Mouse (Mus musculus): ENCODE results near the gene Meig1. TPM values are rescaled to one million over a fixed set of nuclear protein-coding genes. Genes with fewer than 3 reads are reported as not detected.
"Not testable (repeated sequence)": the region's sequence is repeated elsewhere in the genome, so short reads cannot be mapped to it uniquely, and the experiment has no call there.

Gene Meig1
- polyA plus RNA-seq, 1 experiment, result not detected

DNA sequence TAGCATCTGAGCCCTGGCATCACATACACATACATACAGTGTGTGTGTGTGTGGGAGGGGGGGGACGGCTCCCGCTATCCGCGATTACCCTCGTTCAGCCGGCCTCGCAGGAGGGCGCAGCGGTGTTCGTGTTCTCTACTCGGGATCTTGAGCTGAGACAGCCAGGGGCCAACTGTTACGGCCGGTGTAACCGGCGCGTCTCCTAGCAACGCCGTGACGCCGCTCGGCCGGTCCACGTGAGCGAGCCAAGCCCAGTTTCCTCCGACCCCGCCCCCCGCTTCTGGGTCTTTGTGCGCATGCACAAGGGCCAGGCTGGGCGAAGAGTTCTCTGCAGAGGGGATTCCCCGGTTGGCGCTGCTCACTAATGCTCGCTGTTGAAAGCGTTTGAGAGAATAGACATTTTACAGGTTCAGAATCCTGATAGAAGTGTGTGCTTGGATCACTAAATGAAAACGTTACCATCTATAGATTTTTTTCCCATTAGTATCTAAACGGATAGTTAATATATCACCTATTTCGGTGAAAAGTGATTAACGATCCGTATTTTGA, 3.5 kb downstream of the Meig1 start:
- peak overlapping the region; percentile 51 for H3ac ChIP-seq (ENCODE audit: control insufficient read depth, insufficient read length, low read depth)
- peak overlapping the region; percentile 24 for H3K4me3 ChIP-seq (ENCODE audit: insufficient read depth, poor library complexity, severe bottlenecking)
- no peaks in the 10 kb centered on the region for H3K36me3 ChIP-seq (ENCODE audit: control insufficient read depth, insufficient read depth)
- TF ChIP-seq USF1 (IDR thresholded peaks at IDR 0.05; ENCODE audit: low read depth) (peak; percentile 75), CTCF (IDR thresholded peaks at IDR 0.05; ENCODE audit: control insufficient read depth, insufficient read depth, insufficient read length) (no peak)
- H3K27me3 ChIP-seq (ENCODE audit: control insufficient read depth, insufficient read depth, insufficient read length), result peaks cover 7% of the 10 kb centered on the region
- H3K79me3 ChIP-seq (ENCODE audit: low read depth), result no peaks in the 10 kb centered on the region
- H3K79me2 ChIP-seq (ENCODE audit: control insufficient read depth, insufficient read depth), result no peaks in the 10 kb centered on the region

DNA sequence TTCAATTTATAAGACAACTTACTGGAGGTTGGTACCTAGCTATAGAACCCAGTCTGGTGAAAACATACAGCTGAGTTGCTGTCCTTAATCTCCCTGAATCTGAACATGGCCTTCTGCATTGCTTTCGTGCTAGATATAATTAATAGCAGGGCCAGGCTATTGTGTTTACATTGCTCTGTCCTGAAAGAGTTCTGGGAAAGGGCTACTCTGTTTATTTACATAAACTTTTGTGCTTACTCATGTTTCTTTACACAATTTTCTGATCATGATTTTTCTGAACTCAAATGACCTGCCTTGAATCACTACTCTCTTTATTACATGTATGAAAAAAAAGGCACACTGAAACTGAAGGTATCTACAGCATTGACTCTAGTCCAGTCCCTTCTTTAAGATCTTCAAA, 6.8 kb downstream of the Meig1 start:
- no peak overlapping the region for H3ac ChIP-seq (ENCODE audit: control insufficient read depth, insufficient read length, low read depth)
- TF ChIP-seq CEBPB (IDR thresholded peaks at IDR 0.05; ENCODE audit: low read depth) (no peak), MAX (IDR thresholded peaks at IDR 0.05) (no peak), FOSL1 (IDR thresholded peaks at IDR 0.05; ENCODE audit: insufficient read depth, low read length, poor library complexity, severe bottlenecking) (no peak), MYOG (IDR thresholded peaks at IDR 0.05; ENCODE audit: control insufficient read depth, extremely low read depth, insufficient read length) (no peak), MYOD1 (IDR thresholded peaks at IDR 0.05; ENCODE audit: control insufficient read depth, insufficient read length, low read depth) (no peak), CTCF (IDR thresholded peaks at IDR 0.05; ENCODE audit: control insufficient read depth, insufficient read depth, insufficient read length) (no peak), USF1 (IDR thresholded peaks at IDR 0.05; ENCODE audit: low read depth) (no peak)
- peaks cover 17% of the 10 kb centered on the region for H3K27me3 ChIP-seq (ENCODE audit: control insufficient read depth, insufficient read depth, insufficient read length)
- no peaks in the 10 kb centered on the region for H3K36me3 ChIP-seq (ENCODE audit: control insufficient read depth, insufficient read depth)
- H3K79me2 ChIP-seq (ENCODE audit: control insufficient read depth, insufficient read depth), result no peaks in the 10 kb centered on the region
- no peaks in the 10 kb centered on the region for H3K79me3 ChIP-seq (ENCODE audit: low read depth)
- no peak overlapping the region for H3K4me3 ChIP-seq (ENCODE audit: insufficient read depth, poor library complexity, severe bottlenecking)

DNA sequence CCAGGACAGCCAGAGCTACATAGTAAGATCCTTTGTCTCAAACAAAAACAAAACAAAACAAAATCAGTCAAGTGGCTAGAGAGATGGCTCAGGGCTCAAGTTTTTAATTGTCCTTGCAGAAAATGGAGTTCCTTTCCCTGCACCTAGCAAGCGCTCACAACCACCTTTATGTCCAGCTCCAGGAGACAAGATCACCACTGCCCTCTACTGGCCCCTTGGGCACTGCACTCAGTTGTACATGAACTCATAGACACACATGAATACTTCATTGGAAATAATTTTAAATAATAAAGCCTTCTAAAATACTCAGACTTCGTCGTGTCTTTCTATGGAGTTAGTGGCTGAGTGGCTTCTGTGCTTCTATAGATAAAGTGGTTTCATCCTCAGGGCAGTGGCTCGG, 8.2 kb downstream of the Meig1 start:
- Histone ChIP-seq H3K79me2 (ENCODE audit: control insufficient read depth, insufficient read depth) (no peaks in the 10 kb centered on the region), H3K27me3 (ENCODE audit: control insufficient read depth, insufficient read depth, insufficient read length) (peaks cover 17% of the 10 kb centered on the region), H3ac (ENCODE audit: control insufficient read depth, insufficient read length, low read depth) (no peak overlapping the region), H3K79me3 (ENCODE audit: low read depth) (no peaks in the 10 kb centered on the region), H3K36me3 (ENCODE audit: control insufficient read depth, insufficient read depth) (no peaks in the 10 kb centered on the region), H3K4me3 (ENCODE audit: insufficient read depth, poor library complexity, severe bottlenecking) (no peak overlapping the region)
- no peak for TF ChIP-seq USF1 (IDR thresholded peaks at IDR 0.05; ENCODE audit: low read depth)
- peak; percentile 41 for TF ChIP-seq CTCF (IDR thresholded peaks at IDR 0.05; ENCODE audit: control insufficient read depth, insufficient read depth, insufficient read length)
- TF ChIP-seq MYOG (IDR thresholded peaks at IDR 0.05; ENCODE audit: control insufficient read depth, extremely low read depth, insufficient read length), result no peak
- no peak for TF ChIP-seq MAX (IDR thresholded peaks at IDR 0.05)

DNA sequence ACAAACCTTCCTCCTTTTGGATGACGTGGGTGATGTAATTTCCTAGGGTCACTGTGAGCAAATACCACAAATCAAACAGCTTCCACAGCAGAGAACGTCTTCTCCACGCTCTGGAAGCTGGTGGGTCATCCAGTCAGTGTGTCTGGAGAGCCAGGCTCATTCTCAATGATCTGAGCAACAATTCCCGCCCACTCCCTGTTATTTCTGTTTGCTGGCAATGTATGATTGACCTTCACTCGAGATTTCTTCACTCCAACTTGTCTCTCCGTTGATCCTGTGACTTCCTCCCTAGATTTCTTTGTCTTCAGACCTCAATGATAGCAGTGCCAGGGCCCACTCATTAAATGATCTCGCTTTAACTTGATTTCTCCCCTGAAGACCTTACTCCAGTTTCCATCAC, 14.7 kb downstream of the Meig1 start:
- Histone ChIP-seq H3K79me2 (ENCODE audit: control insufficient read depth, insufficient read depth) (no peaks in the 10 kb centered on the region), H3K27me3 (ENCODE audit: control insufficient read depth, insufficient read depth, insufficient read length) (peaks cover 27% of the 10 kb centered on the region), H3ac (ENCODE audit: control insufficient read depth, insufficient read length, low read depth) (no peak overlapping the region), H3K79me3 (ENCODE audit: low read depth) (no peaks in the 10 kb centered on the region), H3K36me3 (ENCODE audit: control insufficient read depth, insufficient read depth) (no peaks in the 10 kb centered on the region), H3K4me3 (ENCODE audit: insufficient read depth, poor library complexity, severe bottlenecking) (no peak overlapping the region)
- TF ChIP-seq MAX (IDR thresholded peaks at IDR 0.05), result no peak
- TF ChIP-seq MYOG (IDR thresholded peaks at IDR 0.05; ENCODE audit: control insufficient read depth, extremely low read depth, insufficient read length), result no peak
- no peak for TF ChIP-seq FOSL1 (IDR thresholded peaks at IDR 0.05; ENCODE audit: insufficient read depth, low read length, poor library complexity, severe bottlenecking)
- no peak for TF ChIP-seq CTCF (IDR thresholded peaks at IDR 0.05; ENCODE audit: control insufficient read depth, insufficient read depth, insufficient read length)
- no peak for TF ChIP-seq MYOD1 (IDR thresholded peaks at IDR 0.05; ENCODE audit: control insufficient read depth, insufficient read length, low read depth)
- no peak for TF ChIP-seq CEBPB (IDR thresholded peaks at IDR 0.05; ENCODE audit: low read depth)
- TF ChIP-seq USF1 (IDR thresholded peaks at IDR 0.05; ENCODE audit: low read depth), result no peak

DNA sequence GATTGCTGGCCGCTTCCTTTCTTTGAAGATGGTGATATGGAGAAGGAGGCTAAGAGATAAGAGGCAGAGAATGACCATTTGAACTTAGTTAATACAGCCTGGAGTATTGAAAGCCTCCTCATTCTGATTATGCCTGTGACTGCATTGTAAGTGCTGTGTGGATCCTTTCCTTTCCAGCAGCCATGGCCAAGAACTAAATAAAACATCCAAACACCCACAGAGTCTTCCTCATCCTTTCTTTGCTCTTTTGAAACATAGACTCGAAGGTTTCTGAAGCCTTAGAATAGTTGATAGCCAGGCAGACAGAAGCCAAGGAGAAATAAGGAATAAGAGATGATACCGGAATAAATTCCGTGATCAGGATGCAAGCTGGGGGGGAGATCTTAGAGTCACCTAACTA, 16.5 kb downstream of the Meig1 start:
- Histone ChIP-seq H3ac (ENCODE audit: control insufficient read depth, insufficient read length, low read depth) (no peak overlapping the region), H3K4me3 (ENCODE audit: insufficient read depth, poor library complexity, severe bottlenecking) (no peak overlapping the region), H3K79me2 (ENCODE audit: control insufficient read depth, insufficient read depth) (no peaks in the 10 kb centered on the region), H3K27me3 (ENCODE audit: control insufficient read depth, insufficient read depth, insufficient read length) (peaks cover 30% of the 10 kb centered on the region), H3K79me3 (ENCODE audit: low read depth) (no peaks in the 10 kb centered on the region), H3K36me3 (ENCODE audit: control insufficient read depth, insufficient read depth) (no peaks in the 10 kb centered on the region)
- TF ChIP-seq MYOG (IDR thresholded peaks at IDR 0.05; ENCODE audit: control insufficient read depth, extremely low read depth, insufficient read length), result no peak
- TF ChIP-seq MYOD1 (IDR thresholded peaks at IDR 0.05; ENCODE audit: control insufficient read depth, insufficient read length, low read depth), result no peak
- no peak for TF ChIP-seq CEBPB (IDR thresholded peaks at IDR 0.05; ENCODE audit: low read depth)
- no peak for TF ChIP-seq MAX (IDR thresholded peaks at IDR 0.05)
- no peak for TF ChIP-seq FOSL1 (IDR thresholded peaks at IDR 0.05; ENCODE audit: insufficient read depth, low read length, poor library complexity, severe bottlenecking)
- TF ChIP-seq CTCF (IDR thresholded peaks at IDR 0.05; ENCODE audit: control insufficient read depth, insufficient read depth, insufficient read length), result no peak
- TF ChIP-seq USF1 (IDR thresholded peaks at IDR 0.05; ENCODE audit: low read depth), result no peak

DNA sequence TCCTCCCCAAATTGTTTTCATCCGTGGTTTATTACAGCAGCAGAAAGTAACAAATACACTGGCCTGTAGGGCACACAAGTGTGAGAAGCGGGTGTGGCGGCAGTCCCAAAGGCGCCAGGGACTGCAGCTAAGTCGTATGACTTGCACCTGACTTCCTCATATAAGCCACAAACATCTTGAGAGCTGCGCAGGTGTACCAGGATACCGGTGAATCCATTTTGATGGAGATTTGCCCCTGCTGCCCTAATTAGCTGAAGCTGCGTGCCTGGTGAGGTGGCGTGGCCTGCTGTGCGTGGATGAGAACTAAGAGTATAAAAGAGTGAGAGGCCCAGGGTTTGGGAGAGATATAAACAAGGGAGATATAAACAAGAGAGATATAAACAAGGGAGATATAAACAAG, 25.3 kb downstream of the Meig1 start, which contains the start of gene Olah:
Gene Olah, minus strand, starts transcription at position 101 of the 400 bp plus-strand sequence.
- peaks cover 13% of the 10 kb centered on the region for H3K27me3 ChIP-seq (ENCODE audit: control insufficient read depth, insufficient read depth, insufficient read length)
- H3ac ChIP-seq (ENCODE audit: control insufficient read depth, insufficient read length, low read depth); H3K4me3 ChIP-seq (ENCODE audit: insufficient read depth, poor library complexity, severe bottlenecking); H3K79me2 ChIP-seq (ENCODE audit: control insufficient read depth, insufficient read depth); H3K36me3 ChIP-seq (ENCODE audit: control insufficient read depth, insufficient read depth); H3K79me3 ChIP-seq (ENCODE audit: low read depth): not testable (repeated sequence)

Measured in C2C12 (cell line).